In the genomic region with DNA sequence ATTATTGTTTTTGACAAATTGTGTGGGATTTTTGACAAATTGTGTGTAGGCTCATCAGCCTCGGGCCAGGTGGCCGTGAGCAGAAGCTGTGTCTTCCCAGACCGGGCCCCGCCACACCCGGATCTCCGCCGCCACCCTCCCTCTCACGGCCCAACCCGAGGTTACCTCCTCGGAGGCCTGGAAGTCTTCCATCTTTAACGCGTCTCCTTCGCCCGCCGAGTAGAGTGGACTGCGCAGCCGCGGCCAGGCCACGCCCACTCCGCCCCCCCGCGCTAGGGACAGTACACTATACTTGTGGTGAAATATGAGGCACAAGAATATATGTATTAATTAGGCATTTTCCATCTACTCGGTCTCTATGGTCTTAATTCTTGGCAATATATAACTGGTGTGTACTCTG, we compare ENCODE assay signal across 8 mouse cellular contexts.
DNase-seq lines count a peak whose midpoint lies in the region.
"Not testable (repeated sequence)": the region's sequence is repeated elsewhere in the genome, so short reads cannot be mapped to it uniquely, and the experiment has no call there.

No protein-coding gene starts in this region.

- not testable (repeated sequence) for H3K9me3 ChIP-seq in embryonic facial prominence, embryonic 10.5 days

- H3K27me3 ChIP-seq in embryonic facial prominence, embryonic 10.5 days (replicated peaks; ENCODE audit: low read depth, poor library complexity, severe bottlenecking) = peaks cover 15% of the 10 kb centered on the region

- H3K4me3 ChIP-seq in embryonic facial prominence, embryonic 10.5 days = peak overlapping the region; percentile 42

- not testable (repeated sequence) for H3K36me3 ChIP-seq in embryonic facial prominence, embryonic 10.5 days (replicated peaks)

- DNase-seq in adrenal gland, adult 2 months = peak; percentile 78
- DNase-seq in embryonic facial prominence, embryonic 10.5 days (ENCODE audit: low spot score) = peak; percentile 42
- peak; percentile 35 to 70 for DNase-seq in gastrocnemius, postnatal 4 days (ENCODE audit: low spot score in 2 of 2)
- peak; percentile 35 for DNase-seq in induced T-regulatory cell, adult 2 months (ENCODE audit: low read depth)
- DNase-seq in left cerebral cortex, adult 18-20 months (ENCODE audit: low spot score in 2 of 2) = peak; percentile 60 to 69
- peak; percentile 13 for DNase-seq in mesoderm, embryonic 11.5 days (ENCODE audit: low read depth, low spot score)
- peak; percentile 29 for DNase-seq in retina, postnatal 7 days (ENCODE audit: low read depth, low spot score)
- peak; percentile 70 to 75 for DNase-seq in urinary bladder, adult 18-20 months (ENCODE audit: low spot score in 2 of 2)

- 27% methylated on average over 23 of the region's 23 CpGs for WGBS in embryonic facial prominence, embryonic 10.5 days

- H3K4me1 ChIP-seq in embryonic facial prominence, embryonic 10.5 days = not testable (repeated sequence)

- H3K27ac ChIP-seq in embryonic facial prominence, embryonic 10.5 days (replicated peaks) = not testable (repeated sequence)

Comparison
In these comparisons a context has a peak if more than half of its experiments do, and no peak if none do; other contexts are left out.
1. DNase-seq: peak in every context shown above with its lines; median percentile 78 in adrenal gland, adult 2 months; 72 in urinary bladder, adult 18-20 months; 64 in left cerebral cortex, adult 18-20 months; 52 in gastrocnemius, postnatal 4 days; 42 in embryonic facial prominence, embryonic 10.5 days; 35 in induced T-regulatory cell, adult 2 months; 29 in retina, postnatal 7 days; 13 in mesoderm, embryonic 11.5 days.